Mouse (Mus musculus): ENCODE measurements around the gene Spaca4.

Gene Spaca4

GRCm38 (mm10) chr7:45712022-45712757 is 13.4 kb downstream of the Spaca4 start:
- in situ Hi-C loops (cut with MseI, MboI) = no loop called here

- in situ Hi-C loops (cut with MseI, MboI) = no loop called here
These were observed 14.1 kb downstream of the Spaca4 start for GRCm38 (mm10) chr7:45711316-45712021.

GRCm38 (mm10) chr7:45710477-45711191 is 15.0 kb downstream of the Spaca4 start:
- in situ Hi-C loops (cut with MseI, MboI) = no loop called here

- in situ Hi-C loops (cut with MseI, MboI) = no loop called here
These were observed 15.8 kb downstream of the Spaca4 start for GRCm38 (mm10) chr7:45709677-45710355.

- in situ Hi-C loops (cut with MseI, MboI) = no loop called here
These were observed 16.6 kb downstream of the Spaca4 start for GRCm38 (mm10) chr7:45709036-45709435.

- in situ Hi-C loops (cut with MseI, MboI) = no loop called here
These were observed 17.3 kb downstream of the Spaca4 start for GRCm38 (mm10) chr7:45708221-45708761.

GRCm38 (mm10) chr7:45707375-45707967 is 18.1 kb downstream of the Spaca4 start:
- in situ Hi-C loops (cut with MseI, MboI) = no loop called here

- in situ Hi-C loops (cut with MseI, MboI) = no loop called here
These were observed 18.8 kb downstream of the Spaca4 start for GRCm38 (mm10) chr7:45706721-45707241.

GRCm38 (mm10) chr7:45705873-45706281 is 19.7 kb downstream of the Spaca4 start:
- in situ Hi-C loops (cut with MseI, MboI) = no loop called here

- in situ Hi-C loops (cut with MseI, MboI) = no loop called here
These were observed 20.2 kb downstream of the Spaca4 start for GRCm38 (mm10) chr7:45705443-45705864.

- in situ Hi-C loops (cut with MseI, MboI) = no loop called here
These were observed 20.7 kb downstream of the Spaca4 start, which contains the start of gene Dbp for GRCm38 (mm10) chr7:45704730-45705442. Gene Dbp, plus strand, starts transcription at chr7:45705088.

- in situ Hi-C loops (cut with MseI, MboI) = no loop called here
These were observed 21.5 kb downstream of the Spaca4 start for GRCm38 (mm10) chr7:45704046-45704559.

GRCm38 (mm10) chr7:45703521-45704033 is 22.0 kb downstream of the Spaca4 start:
- in situ Hi-C loops (cut with MseI, MboI) = no loop called here

- in situ Hi-C loops (cut with MseI, MboI) = no loop called here
These were observed 22.6 kb downstream of the Spaca4 start for GRCm38 (mm10) chr7:45702809-45703520.

GRCm38 (mm10) chr7:45702316-45702715 is 23.3 kb downstream of the Spaca4 start:
- in situ Hi-C loops (cut with MseI, MboI) = no loop called here

- in situ Hi-C loops (cut with MseI, MboI) = no loop called here
These were observed 24.0 kb downstream of the Spaca4 start for GRCm38 (mm10) chr7:45701607-45702006.

GRCm38 (mm10) chr7:45701072-45701471 is 24.5 kb downstream of the Spaca4 start:
- in situ Hi-C loops (cut with MseI, MboI) = no loop called here

GRCm38 (mm10) chr7:45700301-45701015 is 25.2 kb downstream of the Spaca4 start:
- in situ Hi-C loops (cut with MseI, MboI) = no loop called here

Measured in mouse trophoblast stem cell (cell line).